Mouse (Mus musculus) G1E (cell line): ENCODE results near the gene Apba3.

ENCODE experiments used
- CTCF ChIP-seq: IDR thresholded peaks from 2 replicates; pipeline ENCODE4 v1.5.1; 2012; ENCODE audit warnings: low read depth, low read length, inconsistent platforms, mixed read lengths
- GATA1 ChIP-seq: IDR thresholded peaks from 2 replicates; pipeline ENCODE4 v1.6.1; 2012; ENCODE audit warnings: borderline replicate concordance, low read length, inconsistent platforms, mixed read lengths

DNA sequence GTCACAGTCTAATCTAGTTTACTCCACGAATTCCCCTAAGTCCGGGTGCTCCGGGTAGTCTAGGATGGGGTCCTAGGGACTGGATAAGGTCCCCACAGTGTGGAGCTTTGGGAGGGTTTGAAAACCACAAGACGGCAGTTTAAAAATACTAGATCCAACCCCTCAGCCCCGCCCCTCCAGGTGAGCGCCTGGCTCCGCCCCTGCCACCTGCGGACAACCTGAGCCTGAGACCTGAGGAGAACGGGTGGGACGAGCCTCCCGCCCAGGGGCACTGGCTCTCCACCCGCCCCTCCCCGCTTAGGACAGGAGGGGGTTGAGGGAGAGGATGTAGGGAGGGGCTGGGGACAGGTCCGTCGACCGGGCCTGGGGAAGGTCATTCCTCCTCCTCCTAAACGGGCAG, 18.0 kb downstream of the Apba3 start:
- no peak for TF ChIP-seq CTCF
- no peak for TF ChIP-seq GATA1
